Mouse (Mus musculus): ENCODE data around the gene Gm4884. TPM values are rescaled to one million over a fixed set of nuclear protein-coding genes. Genes with fewer than 3 reads are reported as not detected.

The Gm4884 gene
- polyA plus RNA-seq (2012; rRNA removed) = not detected in 2 replicates

GRCm38 (mm10) chr7:41032419-41032818 lies at the start of gene Gm4884:
Gene Gm4884, plus strand, starts transcription at chr7:41032719.

GRCm38 (mm10) chr7:40987243-40987642 lies 45.3 kb upstream of the Gm4884 start, which contains the start of gene 4930433I11Rik:
Gene 4930433I11Rik, plus strand, starts transcription at chr7:40987543.

Other genes starting within 250 kb of the Gm4884 start
- gene Vstm2b, start 134.4 kb upstream of the Gm4884 start, polyA plus RNA-seq (2012; rRNA removed) = 0.01 and 0.16 TPM in 2 replicates
- not detected in 2 replicates for gene 4930433I11Rik, start 45.2 kb upstream of the Gm4884 start, polyA plus RNA-seq (2012; rRNA removed)
- gene Gm5592, start 121.1 kb downstream of the Gm4884 start, polyA plus RNA-seq (2012; rRNA removed) = not detected in 2 replicates